Mouse (Mus musculus): Measurements from ENCODE around the gene Lyg2. TPM values are rescaled to one million over a fixed set of nuclear protein-coding genes. Genes with fewer than 3 reads are reported as not detected.
A peak's percentile ranks its signal among the peaks of the same experiment; 100 is the strongest.

The Lyg2 gene
- polyA plus RNA-seq, 2 experiments = not detected

DNA sequence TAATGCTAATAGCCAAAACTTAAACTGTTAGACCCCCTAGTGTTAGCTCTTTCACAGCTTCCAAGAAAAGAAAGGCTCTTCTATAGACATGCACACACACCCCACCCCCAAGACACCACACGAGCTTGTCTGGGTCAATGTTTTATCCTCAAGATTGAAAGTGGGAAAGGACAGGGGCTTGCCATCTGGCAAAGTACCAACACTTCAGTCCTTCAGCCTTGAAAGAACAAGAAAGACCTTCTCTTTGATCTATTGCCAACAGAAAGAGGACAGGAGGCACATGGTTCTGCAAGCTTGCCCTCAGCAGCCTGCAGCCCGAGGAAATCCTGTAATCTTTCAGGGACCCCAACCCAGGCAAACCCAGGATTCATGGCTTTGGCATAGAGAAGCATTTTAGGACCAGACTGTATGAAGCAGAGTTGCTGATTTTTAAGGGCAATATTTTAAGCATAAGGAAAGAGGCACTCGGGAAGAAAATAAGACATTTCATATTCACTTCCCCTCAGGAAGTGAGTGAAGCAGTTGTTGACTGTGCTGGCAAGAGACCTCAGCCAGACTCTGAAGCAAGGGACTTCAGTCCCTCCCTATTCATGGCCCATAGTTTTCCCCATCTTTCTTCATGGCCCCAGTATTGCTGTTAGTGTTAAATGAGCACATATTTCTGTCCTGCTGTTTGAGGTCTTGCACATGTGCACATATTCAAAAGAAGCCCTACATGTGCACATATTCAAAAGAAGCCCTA, 40.6 kb upstream of the Lyg2 start:
- H3K4me2 ChIP-seq (replicated peaks; ENCODE audit: low read depth, low read length, severe bottlenecking) = no peak overlapping the region
- H3K9ac ChIP-seq (ENCODE audit: low read depth, low read length, severe bottlenecking) = no peak overlapping the region
- 26% methylated on average over 3 of the region's 3 CpGs for WGBS
- H3K4me1 ChIP-seq (ENCODE audit: control insufficient read depth, insufficient read depth, low read length) = peaks cover 4% of the 10 kb centered on the region; the same call in 1 of the 2 replicates
- H3K9me3 ChIP-seq (ENCODE audit: control insufficient read depth, low read length) = no peaks in the 10 kb centered on the region
- H3K27ac ChIP-seq (replicated peaks; ENCODE audit: low read depth, low read length) = no peak overlapping the region
- H3K4me3 ChIP-seq (replicated peaks; ENCODE audit: low read length) = no peak overlapping the region
- DNase-seq (ENCODE audit: low spot score) (no peak), ATAC-seq (ENCODE audit: low FRiP score, low read depth) (no peak)
- TF ChIP-seq POLR2A (IDR thresholded peaks at IDR 0.05; ENCODE audit: borderline replicate concordance, extremely low read depth, insufficient read depth, insufficient read length) = no peak
- no peaks in the 10 kb centered on the region for H3K36me3 ChIP-seq (ENCODE audit: control insufficient read depth, insufficient read depth, low read length)
- no peaks in the 10 kb centered on the region for H3K27me3 ChIP-seq (ENCODE audit: control insufficient read depth, insufficient read depth, low read length)

GRCm38 (mm10) chr1:37955251-37955650, 39.0 kb upstream of the Lyg2 start:
- ATAC-seq (ENCODE audit: low FRiP score, low read depth) (no peak), DNase-seq (ENCODE audit: low spot score) (no peak)
- Histone ChIP-seq H3K4me3 (replicated peaks; ENCODE audit: low read length) (no peak overlapping the region), H3K27ac (replicated peaks; ENCODE audit: low read depth, low read length) (no peak overlapping the region), H3K9ac (ENCODE audit: low read depth, low read length, severe bottlenecking) (no peak overlapping the region), H3K27me3 (ENCODE audit: control insufficient read depth, insufficient read depth, low read length) (no peaks in the 10 kb centered on the region), H3K4me2 (replicated peaks; ENCODE audit: low read depth, low read length, severe bottlenecking) (no peak overlapping the region), H3K36me3 (ENCODE audit: control insufficient read depth, insufficient read depth, low read length) (no peaks in the 10 kb centered on the region), H3K4me1 (ENCODE audit: control insufficient read depth, insufficient read depth, low read length) (peaks cover 4% of the 10 kb centered on the region; the same call in 1 of the 2 replicates), H3K9me3 (ENCODE audit: control insufficient read depth, low read length) (no peaks in the 10 kb centered on the region)
- WGBS = 98% methylated on average over 2 of the region's 2 CpGs
- no peak for TF ChIP-seq POLR2A (IDR thresholded peaks at IDR 0.05; ENCODE audit: borderline replicate concordance, extremely low read depth, insufficient read depth, insufficient read length)

- ATAC-seq (ENCODE audit: low FRiP score, low read depth) = no peak
- 78% methylated on average over 7 of the region's 7 CpGs for WGBS
- Histone ChIP-seq H3K4me1 (ENCODE audit: control insufficient read depth, insufficient read depth, low read length) (peaks cover 4% of the 10 kb centered on the region; the same call in 1 of the 2 replicates), H3K27ac (replicated peaks; ENCODE audit: low read depth, low read length) (no peak overlapping the region), H3K9ac (ENCODE audit: low read depth, low read length, severe bottlenecking) (no peak overlapping the region), H3K27me3 (ENCODE audit: control insufficient read depth, insufficient read depth, low read length) (no peaks in the 10 kb centered on the region), H3K4me3 (replicated peaks; ENCODE audit: low read length) (no peak overlapping the region), H3K36me3 (ENCODE audit: control insufficient read depth, insufficient read depth, low read length) (no peaks in the 10 kb centered on the region), H3K4me2 (replicated peaks; ENCODE audit: low read depth, low read length, severe bottlenecking) (no peak overlapping the region), H3K9me3 (ENCODE audit: control insufficient read depth, low read length) (no peaks in the 10 kb centered on the region)
- no peak for TF ChIP-seq POLR2A (IDR thresholded peaks at IDR 0.05; ENCODE audit: borderline replicate concordance, extremely low read depth, insufficient read depth, insufficient read length)
- no peak for DNase-seq (ENCODE audit: low spot score)
These were observed 38.5 kb upstream of the Lyg2 start for GRCm38 (mm10) chr1:37954786-37955185.

DNA sequence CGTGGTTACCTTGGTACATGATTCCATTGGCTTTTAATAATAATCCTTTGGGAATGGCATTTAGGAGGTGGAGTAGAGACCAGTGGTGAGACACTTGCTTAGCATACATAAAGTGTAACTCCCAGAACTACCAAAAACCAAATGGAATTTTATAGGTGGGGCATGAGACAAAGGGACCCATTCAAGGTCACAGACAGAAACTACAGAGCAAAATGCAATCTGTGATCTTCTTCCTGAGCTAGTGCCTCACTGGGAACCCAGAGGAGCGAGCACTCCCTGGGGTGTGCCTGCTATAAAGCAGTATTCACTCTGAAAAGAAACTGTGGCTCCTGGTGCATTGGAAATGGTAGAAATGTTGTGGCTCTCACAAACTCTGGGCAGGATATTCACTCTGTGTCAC, 32.6 kb upstream of the Lyg2 start:
- WGBS = 76% methylated on average over 2 of the region's 2 CpGs
- no peaks in the 10 kb centered on the region for H3K27me3 ChIP-seq (ENCODE audit: control insufficient read depth, insufficient read depth, low read length)
- DNase-seq (ENCODE audit: low spot score) = no peak
- no peak overlapping the region for H3K4me2 ChIP-seq (replicated peaks; ENCODE audit: low read depth, low read length, severe bottlenecking)
- no peak for ATAC-seq (ENCODE audit: low FRiP score, low read depth)
- TF ChIP-seq POLR2A (IDR thresholded peaks at IDR 0.05; ENCODE audit: borderline replicate concordance, extremely low read depth, insufficient read depth, insufficient read length) = no peak
- H3K4me3 ChIP-seq (replicated peaks; ENCODE audit: low read length) = no peak overlapping the region
- H3K9ac ChIP-seq (ENCODE audit: low read depth, low read length, severe bottlenecking) = no peak overlapping the region
- H3K36me3 ChIP-seq (ENCODE audit: control insufficient read depth, insufficient read depth, low read length) = no peaks in the 10 kb centered on the region
- H3K27ac ChIP-seq (replicated peaks; ENCODE audit: low read depth, low read length) = no peak overlapping the region
- H3K4me1 ChIP-seq (ENCODE audit: control insufficient read depth, insufficient read depth, low read length) = no peaks in the 10 kb centered on the region
- no peaks in the 10 kb centered on the region for H3K9me3 ChIP-seq (ENCODE audit: control insufficient read depth, low read length)

DNA sequence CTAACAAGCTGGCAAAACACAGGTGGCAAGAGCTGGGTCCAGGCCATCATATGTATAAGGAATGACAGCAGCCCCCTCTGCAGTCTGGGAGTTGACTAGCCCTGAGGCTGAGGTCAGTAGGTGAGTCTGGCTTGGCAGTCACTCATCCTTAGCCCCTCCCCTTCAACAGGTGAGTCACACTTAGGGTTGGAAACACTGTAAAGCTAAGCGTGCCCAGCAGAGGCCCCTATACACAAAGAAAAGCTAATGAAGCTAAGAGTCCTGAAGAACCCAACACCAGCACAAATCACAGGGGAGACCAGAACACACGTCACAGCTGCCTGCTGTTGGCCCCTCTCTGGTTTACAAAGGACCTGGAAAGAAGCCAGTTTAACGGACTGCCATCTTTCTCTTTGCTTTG, 15.5 kb upstream of the Lyg2 start:
- DNase-seq (ENCODE audit: low spot score) (peak; percentile 7), ATAC-seq (ENCODE audit: low FRiP score, low read depth) (no peak)
- Histone ChIP-seq H3K9ac (ENCODE audit: low read depth, low read length, severe bottlenecking) (no peak overlapping the region), H3K27me3 (ENCODE audit: control insufficient read depth, insufficient read depth, low read length) (no peaks in the 10 kb centered on the region), H3K4me2 (replicated peaks; ENCODE audit: low read depth, low read length, severe bottlenecking) (no peak overlapping the region), H3K36me3 (ENCODE audit: control insufficient read depth, insufficient read depth, low read length) (no peaks in the 10 kb centered on the region), H3K4me1 (ENCODE audit: control insufficient read depth, insufficient read depth, low read length) (no peaks in the 10 kb centered on the region), H3K27ac (replicated peaks; ENCODE audit: low read depth, low read length) (no peak overlapping the region), H3K9me3 (ENCODE audit: control insufficient read depth, low read length) (no peaks in the 10 kb centered on the region), H3K4me3 (replicated peaks; ENCODE audit: low read length) (no peak overlapping the region)
- no peak for TF ChIP-seq POLR2A (IDR thresholded peaks at IDR 0.05; ENCODE audit: borderline replicate concordance, extremely low read depth, insufficient read depth, insufficient read length)
- WGBS = 18% methylated on average over 3 of the region's 3 CpGs
